Mouse (Mus musculus) liver, embryonic 13.5 days (tissue): ENCODE results near the gene Rftn1. TPM values are rescaled to one million over a fixed set of nuclear protein-coding genes. Genes with fewer than 3 reads are reported as not detected.
"Not testable (repeated sequence)": the region's sequence is repeated elsewhere in the genome, so short reads cannot be mapped to it uniquely, and the experiment has no call there.

Experiments used
- ATAC-seq: fragments of 200-750 bp; cut with Nextera tagmentation; 2 replicates; pipeline ENCODE4 v1.8.0; 2017; ENCODE audit warnings: low read depth, mild to moderate bottlenecking, moderate number of reproducible peaks, moderate library complexity
- DNase-seq: peaks from one replicate; pipeline ENCODE4 v3.0.0; 2022
- H3K27ac ChIP-seq: fragments of 300-500 bp; sonication (generic); 2 replicates; pipeline ENCODE4 v1.5.1; 2015; ENCODE audit warnings: moderate library complexity, mild to moderate bottlenecking, inconsistent platforms
- H3K27me3 ChIP-seq: fragments of 300-500 bp; sonication (generic); 2 replicates; pipeline ENCODE4 v1.6.1; 2015; ENCODE audit warnings: mild to moderate bottlenecking, inconsistent platforms
- H3K36me3 ChIP-seq: fragments of 300-500 bp; sonication (generic); 2 replicates; pipeline ENCODE4 v1.6.1; 2015; ENCODE audit warnings: mild to moderate bottlenecking, inconsistent platforms
- H3K4me1 ChIP-seq: fragments of 300-500 bp; sonication (generic); replicated peaks from 2 replicates; pipeline ENCODE4 v1.6.1; 2015; ENCODE audit warnings: inconsistent platforms
- H3K4me2 ChIP-seq: fragments of 300-500 bp; sonication (generic); 2 replicates; pipeline ENCODE4 v1.6.1; 2015; ENCODE audit warnings: inconsistent platforms, mild to moderate bottlenecking, moderate library complexity
- H3K4me3 ChIP-seq: fragments of 300-500 bp; sonication (generic); replicated peaks from 2 replicates; pipeline ENCODE4 v1.5.1; 2015; ENCODE audit warnings: mild to moderate bottlenecking, inconsistent platforms
- H3K9ac ChIP-seq: fragments of 300-500 bp; sonication (generic); 2 replicates; pipeline ENCODE4 v1.6.1; 2015; ENCODE audit warnings: mild to moderate bottlenecking, inconsistent platforms
- H3K9me3 ChIP-seq: fragments of 300-500 bp; sonication (generic); replicated peaks from 2 replicates; pipeline ENCODE4 v1.6.1; 2016; ENCODE audit warnings: inconsistent platforms
- WGBS: fragments of 180-500 bp; shearing (Covaris S2); methylation state at CpG from one replicate; pipeline ENCODE4 v1.1.7; 2015; ENCODE audit not compliant: insufficient replicate concordance; 5-methylcytosine and 5-hydroxymethylcytosine counted together
- polyA plus RNA-seq: library from polyadenylated mRNA; unstranded; fragments of >200 nt; fragmentation: Nextera tagmentation; extraction: Ambion mirVana; gene quantifications from 2 replicates; pipeline ENCODE4 v1.2.1, GENCODE M21; 2015

Gene Rftn1
- polyA plus RNA-seq, 1 experiment from 2014 or later: 5.7 TPM

- no peaks in the 10 kb centered on the region for H3K36me3 ChIP-seq
- H3K27me3 ChIP-seq: no peaks in the 10 kb centered on the region; the same call in 1 of the 2 replicates
- DNase-seq: no peak
- H3K4me2 ChIP-seq: no peak overlapping the region
- H3K9ac ChIP-seq: no peak overlapping the region
- ATAC-seq: no peak
- H3K4me1 ChIP-seq: no peaks in the 10 kb centered on the region
- 51% methylated on average over 5 of the region's 5 CpGs for WGBS
- no peak overlapping the region for H3K4me3 ChIP-seq
- H3K27ac ChIP-seq: no peak overlapping the region
- no peaks in the 10 kb centered on the region for H3K9me3 ChIP-seq
Observed at GRCm38 (mm10) chr17:50224718-50225117, 34.2 kb upstream of the Rftn1 start.

GRCm38 (mm10) chr17:50217978-50218377 lies 27.5 kb upstream of the Rftn1 start:
- Histone ChIP-seq H3K4me1 (no peaks in the 10 kb centered on the region), H3K27me3 (no peaks in the 10 kb centered on the region; the same call in 1 of the 2 replicates), H3K9ac (no peak overlapping the region), H3K4me2 (no peak overlapping the region), H3K27ac (no peak overlapping the region), H3K9me3 (no peaks in the 10 kb centered on the region), H3K36me3 (no peaks in the 10 kb centered on the region), H3K4me3 (no peak overlapping the region)
- 46% methylated on average over 4 of the region's 4 CpGs for WGBS
- ATAC-seq (no peak), DNase-seq (no peak)

DNA sequence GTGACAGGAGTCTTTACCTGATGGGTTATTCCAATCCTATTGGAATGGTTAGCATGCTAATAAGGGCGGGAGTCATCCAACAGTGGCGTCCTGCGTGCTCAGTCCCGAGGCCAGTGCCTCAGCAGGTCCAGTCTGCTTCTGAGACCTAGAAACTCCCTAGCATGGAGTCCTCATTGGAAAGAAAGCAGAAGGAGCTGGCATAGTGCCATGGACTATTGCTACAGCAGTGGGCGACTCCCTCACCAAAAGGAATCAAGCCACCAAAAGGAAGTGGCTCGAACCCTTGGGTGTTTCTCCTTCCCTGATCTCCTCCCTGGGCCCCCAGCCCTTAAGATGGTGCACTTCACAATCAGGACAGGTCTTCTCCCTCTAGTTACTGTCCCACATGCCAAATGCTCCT lies 24.6 kb upstream of the Rftn1 start:
- Histone ChIP-seq H3K4me2 (no peak overlapping the region), H3K27ac (no peak overlapping the region), H3K36me3 (no peaks in the 10 kb centered on the region), H3K9ac (no peak overlapping the region), H3K4me1 (no peaks in the 10 kb centered on the region), H3K9me3 (no peaks in the 10 kb centered on the region), H3K4me3 (no peak overlapping the region), H3K27me3 (no peaks in the 10 kb centered on the region)
- DNase-seq: no peak
- 73% methylated on average over 6 of the region's 6 CpGs for WGBS
- no peak for ATAC-seq

DNA sequence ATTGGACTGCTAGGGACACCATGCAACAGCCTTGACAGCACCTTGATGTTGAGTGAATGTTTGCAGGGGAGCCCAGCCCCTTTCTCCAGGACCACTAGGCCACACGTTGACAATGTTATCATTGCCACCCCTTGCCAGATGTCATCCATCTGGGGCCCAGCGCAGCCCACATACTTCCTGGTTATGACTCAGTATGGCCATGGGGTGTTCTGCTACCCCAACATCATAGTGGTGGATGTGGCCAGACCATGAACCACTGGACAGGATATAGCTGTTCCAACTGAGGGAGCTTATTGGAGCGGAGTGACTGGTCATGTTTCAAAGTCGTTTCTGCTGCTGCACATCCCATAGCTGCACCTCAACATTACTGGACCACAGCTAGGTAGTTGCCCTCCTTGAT lies 22.6 kb upstream of the Rftn1 start:
- ATAC-seq (no peak), DNase-seq (no peak)
- H3K27me3 ChIP-seq: no peaks in the 10 kb centered on the region
- H3K4me2 ChIP-seq: no peak overlapping the region
- H3K9ac ChIP-seq: no peak overlapping the region
- WGBS: 54% methylated on average over 4 of the region's 4 CpGs
- no peaks in the 10 kb centered on the region for H3K4me1 ChIP-seq
- H3K4me3 ChIP-seq: no peak overlapping the region
- H3K27ac ChIP-seq: no peak overlapping the region
- H3K9me3 ChIP-seq: no peaks in the 10 kb centered on the region
- no peaks in the 10 kb centered on the region for H3K36me3 ChIP-seq

DNA sequence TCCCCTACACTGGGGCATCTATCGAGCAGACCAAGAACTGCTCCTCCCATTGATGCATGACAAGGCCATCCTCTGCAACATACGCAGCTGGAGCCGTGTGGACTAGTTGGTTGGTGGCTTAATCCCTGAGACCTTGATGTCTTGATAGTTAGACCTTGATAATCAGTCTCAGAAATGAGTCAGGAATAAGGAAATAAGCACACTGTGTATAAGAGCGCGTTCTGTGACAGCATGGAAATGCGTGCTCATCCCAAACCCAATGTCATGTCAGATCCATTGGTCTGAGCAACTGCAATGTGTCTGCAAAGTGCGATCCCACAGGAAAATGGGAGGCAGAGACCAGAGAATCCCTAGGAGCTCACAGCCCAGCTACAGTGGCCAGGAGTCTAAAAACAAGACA lies 21.3 kb upstream of the Rftn1 start:
- WGBS: 76% methylated on average over 7 of the region's 7 CpGs
- DNase-seq: no peak
- H3K4me2 ChIP-seq: no peak overlapping the region
- no peaks in the 10 kb centered on the region for H3K36me3 ChIP-seq
- no peaks in the 10 kb centered on the region for H3K9me3 ChIP-seq
- H3K4me3 ChIP-seq: no peak overlapping the region
- H3K4me1 ChIP-seq: no peaks in the 10 kb centered on the region
- no peaks in the 10 kb centered on the region for H3K27me3 ChIP-seq
- H3K27ac ChIP-seq: no peak overlapping the region
- H3K9ac ChIP-seq: no peak overlapping the region
- no peak for ATAC-seq

DNA sequence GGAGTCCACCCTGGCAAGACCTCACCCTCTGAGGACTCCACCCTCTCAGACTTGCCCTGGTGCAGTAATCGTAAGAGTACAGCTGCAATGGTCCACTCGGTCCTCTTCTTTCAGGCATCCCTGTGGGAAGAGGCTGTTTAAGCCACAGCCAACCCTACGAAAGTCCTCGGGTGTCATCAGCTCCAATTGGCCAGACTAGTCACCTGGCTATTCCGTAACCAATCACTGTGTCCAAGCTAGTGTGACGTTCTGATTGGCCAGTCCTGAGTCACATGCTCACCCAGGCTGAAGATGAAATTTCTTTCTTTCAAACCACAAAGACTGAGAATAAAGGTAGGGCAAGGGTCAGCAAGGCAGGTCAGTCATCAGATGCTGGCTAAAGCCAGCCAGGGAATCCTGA lies 19.4 kb upstream of the Rftn1 start:
- Histone ChIP-seq H3K9ac (no peak overlapping the region), H3K9me3 (no peaks in the 10 kb centered on the region), H3K27me3 (no peaks in the 10 kb centered on the region), H3K27ac (no peak overlapping the region), H3K4me1 (no peaks in the 10 kb centered on the region), H3K4me3 (no peak overlapping the region), H3K36me3 (no peaks in the 10 kb centered on the region), H3K4me2 (no peak overlapping the region)
- 76% methylated on average over 6 of the region's 6 CpGs for WGBS
- DNase-seq (no peak), ATAC-seq (no peak)

DNA sequence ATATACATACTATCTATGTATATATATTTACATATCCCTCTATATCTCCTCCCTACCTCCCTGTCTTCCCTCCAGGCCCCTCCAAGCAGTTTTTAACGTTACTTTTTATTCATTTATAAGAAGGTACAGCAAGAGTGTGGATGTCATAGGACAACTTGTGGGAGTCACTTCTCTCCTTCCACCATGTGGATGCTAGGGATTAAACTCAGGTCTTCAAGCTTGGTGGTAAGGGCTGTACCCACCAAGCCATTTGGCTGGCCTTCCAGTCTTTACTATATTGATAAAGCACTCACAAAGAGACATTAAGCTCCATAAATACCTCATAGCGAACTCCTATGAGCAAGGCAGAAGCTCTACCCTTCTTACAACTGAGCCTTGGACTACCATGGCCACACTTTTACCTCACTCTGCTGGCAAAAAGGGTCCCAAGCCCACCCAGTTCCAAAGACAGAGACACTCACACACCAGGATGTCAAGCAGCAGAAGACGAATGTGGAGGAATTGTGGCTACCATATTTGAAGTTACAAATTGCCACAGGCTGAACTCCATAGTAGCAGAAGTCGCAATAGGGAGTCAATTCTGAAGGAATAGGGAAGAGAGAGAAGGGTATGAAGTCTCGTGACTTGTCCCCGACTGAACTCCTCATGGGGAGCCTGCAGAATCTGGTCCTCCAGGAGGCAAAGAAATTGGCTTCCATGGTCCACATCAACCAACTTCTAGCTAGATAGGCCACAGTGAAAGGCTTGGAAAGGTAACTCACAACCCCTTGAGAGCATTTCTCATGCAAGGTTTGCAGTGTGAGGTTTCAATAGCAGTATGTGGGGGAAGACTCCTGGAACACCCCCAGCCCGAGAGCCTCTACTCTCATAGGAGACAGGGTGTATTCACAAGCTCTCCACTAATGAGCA lies 17.9 kb upstream of the Rftn1 start:
- H3K4me1 ChIP-seq: no peaks in the 10 kb centered on the region
- ATAC-seq: no peak

DNA sequence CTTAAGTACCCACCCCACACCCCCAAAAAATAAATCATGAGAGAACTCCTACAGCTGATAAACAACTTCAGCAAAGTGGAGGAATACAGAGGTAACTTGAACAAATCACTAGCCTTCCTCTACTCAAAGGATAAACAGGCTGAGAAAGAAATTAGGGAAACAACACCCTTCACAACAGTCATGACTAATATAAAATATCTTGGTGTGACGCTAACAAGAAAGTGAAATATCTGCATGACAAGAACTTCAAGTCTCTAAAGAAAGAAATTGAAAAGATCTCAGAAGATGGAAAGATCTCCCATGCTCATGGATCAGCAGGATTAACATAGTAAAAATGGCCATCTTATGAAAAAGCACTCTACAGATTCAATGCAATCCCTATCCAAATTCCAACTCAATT lies 15.8 kb upstream of the Rftn1 start:
- DNase-seq, H3K4me1 ChIP-seq, H3K4me2 ChIP-seq, H3K9ac ChIP-seq, H3K27ac ChIP-seq, ATAC-seq, H3K27me3 ChIP-seq, H3K4me3 ChIP-seq, H3K9me3 ChIP-seq, H3K36me3 ChIP-seq: not testable (repeated sequence)
- WGBS: 62% methylated on average over 1 of the region's 1 CpGs

More for the DNA sequence above, 17.9 kb upstream of the Rftn1 start:
- Histone ChIP-seq H3K9me3 (no peaks in the 10 kb centered on the region), H3K27me3 (no peaks in the 10 kb centered on the region), H3K9ac (no peak overlapping the region), H3K4me2 (no peak overlapping the region), H3K4me3 (no peak overlapping the region), H3K36me3 (no peaks in the 10 kb centered on the region), H3K27ac (no peak overlapping the region)
- WGBS: 59% methylated on average over 7 of the region's 7 CpGs
- no peak for DNase-seq

- not testable (repeated sequence) for H3K9me3 ChIP-seq, ATAC-seq, H3K27ac ChIP-seq, H3K4me2 ChIP-seq, H3K27me3 ChIP-seq, DNase-seq, H3K9ac ChIP-seq, H3K4me1 ChIP-seq, H3K36me3 ChIP-seq, H3K4me3 ChIP-seq
- 58% methylated on average over 2 of the region's 2 CpGs for WGBS
Observed at GRCm38 (mm10) chr17:50205840-50206239, 15.4 kb upstream of the Rftn1 start.

DNA sequence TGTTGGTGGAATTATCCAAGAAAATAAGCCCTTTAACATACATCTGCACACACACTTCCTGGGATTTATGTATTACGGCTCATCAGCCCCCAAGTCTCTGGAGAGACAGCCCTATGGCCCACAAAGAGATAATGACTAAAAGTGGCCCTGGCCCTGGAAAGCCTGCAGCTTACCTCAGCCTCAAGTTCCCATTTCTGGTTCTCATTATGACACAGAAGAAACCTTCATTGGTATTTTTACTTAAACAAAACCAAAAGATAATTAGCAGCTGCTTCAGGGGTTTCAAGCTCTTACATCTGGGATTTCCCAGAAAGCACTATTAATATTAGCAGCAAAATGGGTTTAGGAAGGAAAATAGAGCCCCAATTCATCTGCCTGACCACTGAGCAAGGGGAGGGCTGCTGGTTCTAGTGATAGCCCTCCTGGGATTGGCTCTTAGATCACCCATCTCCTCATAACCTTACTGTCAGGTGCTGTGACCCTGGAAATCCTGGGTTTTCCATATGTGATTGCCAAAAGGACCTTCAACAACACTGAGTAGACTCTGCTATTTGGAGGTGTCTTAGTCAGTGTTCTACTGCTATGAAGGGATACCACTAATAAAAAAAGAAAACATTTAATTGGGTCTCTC lies 14.8 kb upstream of the Rftn1 start:
- DNase-seq: no peak
- Histone ChIP-seq H3K9me3 (no peaks in the 10 kb centered on the region), H3K4me3 (no peak overlapping the region), H3K4me2 (no peak overlapping the region), H3K27me3 (peaks cover 5% of the 10 kb centered on the region; the same call in 1 of the 2 replicates), H3K36me3 (no peaks in the 10 kb centered on the region), H3K4me1 (no peaks in the 10 kb centered on the region), H3K27ac (no peak overlapping the region), H3K9ac (no peak overlapping the region)
- no peak for ATAC-seq
- 55% methylated on average over 1 of the region's 1 CpGs for WGBS

- Histone ChIP-seq H3K9ac (no peak overlapping the region), H3K4me3 (no peak overlapping the region), H3K4me2 (no peak overlapping the region), H3K9me3 (no peaks in the 10 kb centered on the region), H3K27ac (no peak overlapping the region), H3K27me3 (peaks cover 5% of the 10 kb centered on the region; the same call in 1 of the 2 replicates), H3K36me3 (no peaks in the 10 kb centered on the region), H3K4me1 (0 out of 2 replicates have a peak, but pooled peaks cover 2% of the 10 kb centered on the region)
- DNase-seq: no peak
- WGBS: 79% methylated on average over 12 of the region's 12 CpGs
- ATAC-seq: no peak
Observed at GRCm38 (mm10) chr17:50201828-50202445, 11.5 kb upstream of the Rftn1 start.
